Mouse (Mus musculus): ENCODE results near the gene Dmp1.

The Dmp1 gene

GRCm38 (mm10) chr5:104202351-104202750 is at the start of gene Dmp1:
Dmp1 (plus strand) TSS chr5:104202613.
- no peak for DNase-seq (ENCODE audit: low spot score)

- no peak for DNase-seq (ENCODE audit: low spot score)
Observed at GRCm38 (mm10) chr5:104157701-104158100, 44.7 kb upstream of the Dmp1 start.

- no peak for DNase-seq (ENCODE audit: low spot score)
Observed at GRCm38 (mm10) chr5:104158332-104159052, 43.9 kb upstream of the Dmp1 start.

GRCm38 (mm10) chr5:104160581-104160980 is 41.8 kb upstream of the Dmp1 start:
- DNase-seq (ENCODE audit: low spot score) = no peak

- no peak for DNase-seq (ENCODE audit: low spot score)
Observed at GRCm38 (mm10) chr5:104161390-104161789, 41.0 kb upstream of the Dmp1 start.

GRCm38 (mm10) chr5:104163536-104163935 is 38.9 kb upstream of the Dmp1 start:
- no peak for DNase-seq (ENCODE audit: low spot score)

- no peak for DNase-seq (ENCODE audit: low spot score)
Observed at GRCm38 (mm10) chr5:104170412-104170811, 32.0 kb upstream of the Dmp1 start, which contains the start of gene Dspp. Dspp (plus strand) TSS chr5:104170712.

GRCm38 (mm10) chr5:104173094-104173493 is 29.3 kb upstream of the Dmp1 start:
- DNase-seq (ENCODE audit: low spot score) = no peak

GRCm38 (mm10) chr5:104183743-104184142 is 18.7 kb upstream of the Dmp1 start:
- no peak for DNase-seq (ENCODE audit: low spot score)

GRCm38 (mm10) chr5:104187281-104187680 is 15.1 kb upstream of the Dmp1 start:
- no peak for DNase-seq (ENCODE audit: low spot score)

- no peak for DNase-seq (ENCODE audit: low spot score)
Observed at GRCm38 (mm10) chr5:104195086-104195485, 7.3 kb upstream of the Dmp1 start.

- DNase-seq (ENCODE audit: low spot score) = no peak
Observed at GRCm38 (mm10) chr5:104201153-104201950, 1.1 kb upstream of the Dmp1 start.

- DNase-seq (ENCODE audit: low spot score) = no peak
Observed at GRCm38 (mm10) chr5:104212531-104212930, 10.1 kb downstream of the Dmp1 start.

GRCm38 (mm10) chr5:104218926-104219325 is 16.5 kb downstream of the Dmp1 start:
- DNase-seq (ENCODE audit: low spot score) = no peak

GRCm38 (mm10) chr5:104224299-104224698 is 21.9 kb downstream of the Dmp1 start:
- DNase-seq (ENCODE audit: low spot score) = no peak

- DNase-seq (ENCODE audit: low spot score) = no peak
Observed at GRCm38 (mm10) chr5:104224750-104225149, 22.3 kb downstream of the Dmp1 start.

- DNase-seq (ENCODE audit: low spot score) = no peak
Observed at GRCm38 (mm10) chr5:104228497-104228896, 26.1 kb downstream of the Dmp1 start.

GRCm38 (mm10) chr5:104236741-104237140 is 34.3 kb downstream of the Dmp1 start:
- DNase-seq (ENCODE audit: low spot score) = no peak

- peak; percentile 53 for DNase-seq (ENCODE audit: low spot score)
Observed at GRCm38 (mm10) chr5:104239674-104240378, 37.4 kb downstream of the Dmp1 start.

GRCm38 (mm10) chr5:104244261-104244660 is 41.8 kb downstream of the Dmp1 start:
- DNase-seq (ENCODE audit: low spot score) = no peak

- no peak for DNase-seq (ENCODE audit: low spot score)
Observed at GRCm38 (mm10) chr5:104251811-104252210, 49.4 kb downstream of the Dmp1 start.

GRCm38 (mm10) chr5:104256585-104256984 is 54.2 kb downstream of the Dmp1 start:
- no peak for DNase-seq (ENCODE audit: low spot score)

Measured in ovary, postnatal 36 days (tissue).